Mouse (Mus musculus): ENCODE data around the gene Ndufa1.

GRCm38 (mm10) chrX:37191744-37192379, 899 bp upstream of the Ndufa1 start:
- no peak for TF ChIP-seq CEBPB (IDR thresholded peaks at IDR 0.05; ENCODE audit: insufficient read depth, poor library complexity, severe bottlenecking)
- TF ChIP-seq MYOG (IDR thresholded peaks at IDR 0.05; ENCODE audit: control insufficient read depth in 1 of 3, insufficient read depth in 1 of 3, insufficient read length in 2 of 3, low read depth in 2 of 3) = no peak
